Mouse (Mus musculus): ENCODE results near the gene Adamts2. TPM values are rescaled to one million over a fixed set of nuclear protein-coding genes. Genes with fewer than 3 reads are reported as not detected.

Gene Adamts2
- polyA plus RNA-seq, 1 experiment from 2014 or later, result 0.41 TPM

GRCm38 (mm10) chr11:50628915-50629314 is 27.0 kb downstream of the Adamts2 start:
- Histone ChIP-seq H3K27me3 (ENCODE audit: low read depth, poor library complexity, severe bottlenecking) (no peaks in the 10 kb centered on the region), H3K9me3 (replicated peaks) (no peaks in the 10 kb centered on the region), H3K36me3 (no peaks in the 10 kb centered on the region), H3K4me1 (peaks cover 6% of the 10 kb centered on the region; the same call in 1 of the 2 replicates), H3K27ac (replicated peaks) (no peak overlapping the region), H3K4me3 (no peak overlapping the region)
- no peak for DNase-seq (ENCODE audit: low spot score)
- WGBS, result 54% methylated on average over 3 of the region's 3 CpGs

- H3K27me3 ChIP-seq (ENCODE audit: low read depth, poor library complexity, severe bottlenecking), result no peaks in the 10 kb centered on the region
- DNase-seq (ENCODE audit: low spot score), result no peak
- no peaks in the 10 kb centered on the region for H3K9me3 ChIP-seq (replicated peaks)
- H3K4me3 ChIP-seq, result no peak overlapping the region
- H3K27ac ChIP-seq (replicated peaks), result no peak overlapping the region
- H3K36me3 ChIP-seq, result no peaks in the 10 kb centered on the region
- H3K4me1 ChIP-seq, result peaks cover 4% of the 10 kb centered on the region; the same call in 1 of the 2 replicates
- 84% methylated on average over 2 of the region's 2 CpGs for WGBS
These were observed 28.6 kb downstream of the Adamts2 start for GRCm38 (mm10) chr11:50630462-50630861.

DNA sequence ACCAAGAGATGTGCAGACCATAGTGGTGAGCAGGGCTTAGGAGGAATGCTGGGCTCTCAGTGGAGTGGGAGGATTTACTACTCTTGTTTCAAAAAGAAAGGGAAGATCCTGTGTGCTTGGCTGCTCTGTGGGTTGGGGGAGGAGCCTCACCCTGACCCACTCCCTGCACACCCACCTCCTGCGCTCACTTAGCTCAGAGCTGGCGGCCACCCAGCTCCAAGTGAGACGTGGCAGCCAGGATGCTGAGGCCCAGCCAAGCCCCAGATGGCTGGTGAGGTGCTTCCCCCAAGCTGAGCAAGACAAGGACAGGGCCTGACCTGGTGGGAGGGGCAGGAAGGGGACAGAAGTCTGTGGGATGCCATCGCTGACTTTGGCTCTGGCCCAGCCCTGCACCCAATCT is 30.4 kb downstream of the Adamts2 start:
- Histone ChIP-seq H3K4me3 (no peak overlapping the region), H3K9me3 (replicated peaks) (no peaks in the 10 kb centered on the region), H3K4me1 (peaks cover 4% of the 10 kb centered on the region; the same call in 1 of the 2 replicates), H3K27me3 (ENCODE audit: low read depth, poor library complexity, severe bottlenecking) (no peaks in the 10 kb centered on the region), H3K27ac (replicated peaks) (no peak overlapping the region), H3K36me3 (no peaks in the 10 kb centered on the region)
- WGBS, result 58% methylated on average over 4 of the region's 4 CpGs
- DNase-seq (ENCODE audit: low spot score), result no peak

GRCm38 (mm10) chr11:50635051-50635590 is 33.2 kb downstream of the Adamts2 start:
- H3K4me1 ChIP-seq, result peaks cover 4% of the 10 kb centered on the region; the same call in 1 of the 2 replicates
- H3K9me3 ChIP-seq (replicated peaks), result no peaks in the 10 kb centered on the region
- WGBS, result 88% methylated on average over 2 of the region's 2 CpGs
- no peak overlapping the region for H3K4me3 ChIP-seq
- no peak overlapping the region for H3K27ac ChIP-seq (replicated peaks)
- H3K27me3 ChIP-seq (ENCODE audit: low read depth, poor library complexity, severe bottlenecking), result no peaks in the 10 kb centered on the region
- H3K36me3 ChIP-seq, result no peaks in the 10 kb centered on the region
- DNase-seq (ENCODE audit: low spot score), result no peak

DNA sequence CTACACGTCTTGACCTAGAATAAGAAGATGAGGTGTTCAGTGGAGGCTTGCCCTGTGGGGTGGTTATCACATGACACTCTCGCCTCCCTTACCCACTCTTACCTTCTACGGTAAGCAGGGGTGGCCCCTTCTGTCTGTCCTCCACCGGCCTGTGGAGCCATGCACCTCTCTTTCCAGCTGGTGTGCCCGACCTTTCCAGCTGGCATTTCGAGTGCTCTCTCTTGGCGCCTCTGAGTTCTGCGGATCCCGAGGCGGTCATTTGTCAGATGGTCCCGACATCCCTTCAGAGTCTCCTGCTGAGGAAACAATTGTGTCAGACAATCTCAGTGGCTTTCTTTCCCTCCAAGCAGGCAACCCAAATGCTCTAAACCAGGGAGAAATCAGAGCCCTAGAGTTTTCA is 35.1 kb downstream of the Adamts2 start:
- no peak for DNase-seq (ENCODE audit: low spot score)
- H3K36me3 ChIP-seq, result no peaks in the 10 kb centered on the region
- no peak overlapping the region for H3K4me3 ChIP-seq
- no peaks in the 10 kb centered on the region for H3K9me3 ChIP-seq (replicated peaks)
- 93% methylated on average over 11 of the region's 11 CpGs for WGBS
- no peak overlapping the region for H3K27ac ChIP-seq (replicated peaks)
- H3K27me3 ChIP-seq (ENCODE audit: low read depth, poor library complexity, severe bottlenecking), result no peaks in the 10 kb centered on the region
- peaks cover 4% of the 10 kb centered on the region; the same call in 1 of the 2 replicates for H3K4me1 ChIP-seq

DNA sequence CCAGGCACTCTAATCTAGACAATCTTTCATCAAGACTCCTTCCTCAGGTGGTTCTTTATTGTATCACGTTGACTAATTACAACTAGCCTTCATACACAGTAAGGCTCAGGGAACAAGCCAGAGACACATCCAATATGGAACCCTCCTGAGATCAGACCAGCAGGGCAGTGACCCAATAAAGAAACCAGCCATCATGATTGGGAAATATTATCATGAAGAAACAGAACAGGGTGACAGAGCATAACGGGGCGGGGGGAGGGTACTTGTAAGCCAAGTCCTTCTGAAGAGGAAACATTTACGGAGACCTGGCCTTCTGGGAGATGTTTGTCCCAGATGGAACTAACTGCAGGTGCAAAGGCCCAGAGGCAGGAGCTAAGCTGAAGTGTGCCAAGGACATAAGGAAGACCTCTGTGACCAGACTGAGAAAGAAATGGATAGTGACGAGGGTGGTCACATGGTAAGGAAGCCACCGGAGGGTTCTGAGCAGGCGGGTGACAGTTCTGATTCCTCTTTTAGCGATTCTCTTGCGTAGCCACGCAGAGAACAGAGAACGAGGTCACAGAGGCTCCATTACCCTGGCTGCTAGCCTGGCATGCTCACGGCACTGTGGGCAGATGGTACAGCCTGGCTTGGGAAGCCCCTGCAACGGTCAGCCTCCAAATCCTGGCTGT is 36.4 kb downstream of the Adamts2 start:
- Histone ChIP-seq H3K4me3 (no peak overlapping the region), H3K27me3 (ENCODE audit: low read depth, poor library complexity, severe bottlenecking) (no peaks in the 10 kb centered on the region), H3K9me3 (replicated peaks) (no peaks in the 10 kb centered on the region), H3K4me1 (no peaks in the 10 kb centered on the region), H3K27ac (replicated peaks) (no peak overlapping the region), H3K36me3 (no peaks in the 10 kb centered on the region)
- WGBS, result 96% methylated on average over 13 of the region's 13 CpGs
- no peak for DNase-seq (ENCODE audit: low spot score)

DNA sequence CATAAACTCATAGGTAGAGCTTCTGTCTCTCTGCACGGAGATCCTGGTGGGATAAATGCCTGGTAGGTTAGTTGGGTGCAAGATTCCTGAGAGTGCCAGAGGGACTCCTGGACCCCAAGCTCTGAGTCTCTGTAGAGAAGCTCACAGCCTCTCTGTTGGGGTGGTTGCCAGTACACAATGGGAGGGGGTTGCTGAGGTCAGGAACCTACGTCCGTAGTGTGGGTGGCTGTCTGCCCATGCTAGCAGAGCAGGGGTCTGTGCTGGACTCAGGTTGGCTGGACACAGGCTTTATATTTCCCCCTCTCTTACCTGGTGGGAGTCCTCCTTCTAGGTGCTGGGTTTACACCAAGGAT is 37.0 kb downstream of the Adamts2 start:
- H3K4me1 ChIP-seq, result no peaks in the 10 kb centered on the region
- no peak for DNase-seq (ENCODE audit: low spot score)
- H3K4me3 ChIP-seq, result no peak overlapping the region
- no peaks in the 10 kb centered on the region for H3K27me3 ChIP-seq (ENCODE audit: low read depth, poor library complexity, severe bottlenecking)
- H3K36me3 ChIP-seq, result no peaks in the 10 kb centered on the region
- 87% methylated on average over 3 of the region's 3 CpGs for WGBS
- H3K27ac ChIP-seq (replicated peaks), result no peak overlapping the region
- H3K9me3 ChIP-seq (replicated peaks), result no peaks in the 10 kb centered on the region

DNA sequence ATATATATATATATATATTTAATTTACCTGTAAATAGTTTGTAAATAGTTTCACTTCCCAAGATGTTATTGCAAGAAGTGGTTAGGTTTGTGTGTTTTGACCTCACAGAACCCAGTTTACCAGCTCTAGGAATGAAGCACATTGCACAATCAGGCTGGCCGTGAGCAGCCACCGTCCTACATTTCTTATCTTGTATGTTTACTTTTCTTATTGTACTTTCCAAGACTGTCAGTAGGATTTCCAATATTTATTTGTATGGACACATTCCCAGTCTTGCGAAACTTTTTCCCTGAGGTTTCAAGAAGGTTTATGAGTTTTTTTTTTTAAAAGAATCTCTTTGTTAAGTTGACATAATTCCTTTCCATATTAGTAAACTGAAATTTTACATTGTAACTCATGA is 40.7 kb downstream of the Adamts2 start:
- Histone ChIP-seq H3K4me1 (no peaks in the 10 kb centered on the region), H3K4me3 (no peak overlapping the region), H3K27ac (replicated peaks) (no peak overlapping the region), H3K27me3 (ENCODE audit: low read depth, poor library complexity, severe bottlenecking) (no peaks in the 10 kb centered on the region), H3K9me3 (replicated peaks) (peaks cover 2% of the 10 kb centered on the region; the same call in 1 of the 2 replicates), H3K36me3 (no peaks in the 10 kb centered on the region)
- DNase-seq (ENCODE audit: low spot score), result no peak
- WGBS, result 90% methylated on average over 3 of the region's 3 CpGs

DNA sequence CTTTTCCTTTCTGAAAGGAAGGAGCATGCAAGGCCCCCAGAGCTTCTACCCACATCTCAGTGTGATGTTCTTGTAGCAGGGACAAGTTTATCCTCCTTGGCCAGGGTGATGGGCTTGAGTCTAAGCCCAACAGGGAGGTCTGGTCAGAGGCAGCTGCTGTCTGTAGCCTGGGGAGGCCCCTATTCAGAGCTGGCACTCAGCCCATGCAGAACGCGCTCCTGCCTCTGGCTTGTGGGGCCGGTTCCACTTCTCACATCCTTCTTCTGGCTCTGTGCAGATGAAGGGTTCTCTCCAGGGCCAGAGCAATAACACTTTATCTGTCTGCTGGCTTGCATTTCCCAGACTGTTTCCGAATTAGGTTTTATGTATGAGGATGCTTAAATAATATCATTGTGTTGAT is 44.3 kb downstream of the Adamts2 start:
- Histone ChIP-seq H3K27me3 (ENCODE audit: low read depth, poor library complexity, severe bottlenecking) (no peaks in the 10 kb centered on the region), H3K4me3 (no peak overlapping the region), H3K9me3 (replicated peaks) (peaks cover 15% of the 10 kb centered on the region), H3K4me1 (no peaks in the 10 kb centered on the region), H3K27ac (replicated peaks) (no peak overlapping the region), H3K36me3 (no peaks in the 10 kb centered on the region)
- WGBS, result 90% methylated on average over 4 of the region's 4 CpGs
- no peak for DNase-seq (ENCODE audit: low spot score)

GRCm38 (mm10) chr11:50648143-50648807 is 46.4 kb downstream of the Adamts2 start:
- WGBS, result 89% methylated on average over 4 of the region's 4 CpGs
- Histone ChIP-seq H3K36me3 (no peaks in the 10 kb centered on the region), H3K4me1 (no peaks in the 10 kb centered on the region), H3K27me3 (ENCODE audit: low read depth, poor library complexity, severe bottlenecking) (no peaks in the 10 kb centered on the region), H3K27ac (replicated peaks) (no peak overlapping the region), H3K4me3 (no peak overlapping the region), H3K9me3 (replicated peaks) (peaks cover 15% of the 10 kb centered on the region)
- DNase-seq (ENCODE audit: low spot score), result no peak

DNA sequence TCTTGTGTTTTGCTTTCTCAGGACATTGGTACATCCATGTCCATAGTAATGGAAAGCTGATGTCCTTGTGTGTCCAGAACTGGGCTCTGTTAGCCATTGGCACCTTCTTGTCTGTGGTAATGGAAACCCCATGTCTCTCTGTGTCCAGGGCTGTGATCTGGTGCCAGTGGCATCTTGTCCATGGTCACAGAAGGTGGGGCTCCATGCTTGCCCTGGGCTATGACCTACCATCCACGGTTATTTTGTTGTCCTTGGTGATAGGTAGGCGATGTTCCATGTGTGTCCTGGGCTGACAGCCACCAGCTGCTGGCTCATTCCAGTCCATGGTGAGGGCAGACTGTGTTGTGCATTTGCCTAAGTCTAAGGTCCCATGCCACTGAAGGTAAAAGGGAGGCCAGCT is 48.2 kb downstream of the Adamts2 start:
- WGBS, result 83% methylated on average over 2 of the region's 2 CpGs

DNA sequence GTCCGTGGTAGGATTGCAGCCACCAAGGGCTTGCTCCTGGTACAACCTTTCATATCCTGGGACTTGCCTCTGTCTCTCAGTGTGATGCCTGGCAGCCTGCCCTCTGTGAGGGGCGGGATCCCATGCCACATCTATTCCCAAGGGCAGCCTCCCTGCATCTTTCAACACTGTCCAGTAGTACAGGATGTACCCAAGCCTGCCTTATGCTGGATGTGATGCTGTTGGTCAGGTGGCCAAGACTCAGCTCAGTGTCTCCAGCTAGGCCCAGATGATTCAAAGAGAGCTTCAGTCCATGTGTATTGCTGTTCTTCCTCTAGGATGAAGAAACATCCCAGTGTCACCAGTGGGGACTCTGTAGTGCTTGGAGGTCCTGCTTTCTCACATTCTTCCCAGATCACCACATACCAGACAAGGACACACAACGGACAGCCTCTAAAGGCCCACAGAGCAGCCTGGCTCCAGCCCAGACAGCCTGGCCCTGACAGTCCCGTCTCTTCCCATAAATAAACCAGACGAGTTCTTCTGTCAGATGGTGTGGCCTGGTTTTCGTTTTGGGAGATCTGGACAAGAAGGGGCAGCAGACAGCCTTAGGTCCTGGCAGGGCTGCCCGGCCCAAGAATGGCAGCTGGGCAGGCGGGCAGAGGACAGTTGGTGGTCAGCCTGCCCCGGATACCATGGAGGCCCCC is 52.0 kb downstream of the Adamts2 start:
- no peak for DNase-seq (ENCODE audit: low spot score)
- H3K36me3 ChIP-seq, result no peaks in the 10 kb centered on the region
- 88% methylated on average over 9 of the region's 9 CpGs for WGBS
- H3K4me3 ChIP-seq, result no peak overlapping the region
- no peaks in the 10 kb centered on the region for H3K4me1 ChIP-seq
- H3K9me3 ChIP-seq (replicated peaks), result 0 out of 2 replicates have a peak, but pooled peaks cover under 1% of the 10 kb centered on the region
- H3K27ac ChIP-seq (replicated peaks), result no peak overlapping the region
- H3K27me3 ChIP-seq (ENCODE audit: low read depth, poor library complexity, severe bottlenecking), result no peaks in the 10 kb centered on the region

More for the DNA sequence above, 48.2 kb downstream of the Adamts2 start:
- Histone ChIP-seq H3K9me3 (replicated peaks) (peaks cover 15% of the 10 kb centered on the region), H3K27me3 (ENCODE audit: low read depth, poor library complexity, severe bottlenecking) (no peaks in the 10 kb centered on the region), H3K36me3 (no peaks in the 10 kb centered on the region), H3K27ac (replicated peaks) (no peak overlapping the region), H3K4me1 (no peaks in the 10 kb centered on the region), H3K4me3 (no peak overlapping the region)
- DNase-seq (ENCODE audit: low spot score), result no peak

GRCm38 (mm10) chr11:50658826-50659225 is 56.9 kb downstream of the Adamts2 start:
- H3K36me3 ChIP-seq, result no peaks in the 10 kb centered on the region
- H3K4me1 ChIP-seq, result no peaks in the 10 kb centered on the region
- 85% methylated on average over 6 of the region's 6 CpGs for WGBS
- no peak overlapping the region for H3K27ac ChIP-seq (replicated peaks)
- no peak for DNase-seq (ENCODE audit: low spot score)
- no peak overlapping the region for H3K4me3 ChIP-seq
- no peaks in the 10 kb centered on the region for H3K27me3 ChIP-seq (ENCODE audit: low read depth, poor library complexity, severe bottlenecking)
- H3K9me3 ChIP-seq (replicated peaks), result no peaks in the 10 kb centered on the region

Measured in midbrain, embryonic 10.5 days (tissue).